In the genomic region with DNA sequence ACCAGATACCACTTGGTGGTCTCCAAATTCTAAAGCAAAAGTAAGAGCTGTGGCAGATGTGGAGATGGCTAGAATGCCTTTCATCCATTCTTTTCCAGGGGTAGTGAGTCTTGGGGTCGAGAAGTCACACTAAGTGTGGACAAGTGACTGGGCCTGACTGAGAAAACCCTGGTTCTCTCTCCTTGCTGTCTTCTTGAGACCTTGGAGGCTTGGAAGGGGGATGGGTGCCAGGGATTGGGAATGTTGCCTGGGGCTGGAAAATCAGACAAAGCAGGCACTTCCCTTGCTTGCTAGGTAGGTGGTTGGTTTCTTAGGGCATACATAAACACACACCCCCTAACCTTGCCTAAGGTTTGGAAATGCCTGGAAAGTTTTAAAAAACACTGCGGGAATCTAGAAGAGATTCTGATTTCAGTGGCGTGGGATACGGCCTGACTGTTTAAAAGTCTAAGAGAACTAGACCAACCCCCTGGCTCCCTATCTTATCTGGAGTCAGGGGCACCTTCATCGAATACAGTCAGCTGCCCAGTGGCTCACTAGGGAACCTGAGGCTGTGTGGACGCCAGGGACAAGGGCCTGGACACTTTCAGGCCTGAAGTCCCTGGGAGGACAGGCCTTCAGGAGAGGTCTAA, we compare ENCODE assay signal across 8 mouse cellular contexts. TPM values are rescaled to one million over a fixed set of nuclear protein-coding genes. Genes with fewer than 3 reads are reported as not detected.
DNase-seq lines count a peak whose midpoint lies in the region; ATAC-seq and TF ChIP-seq lines count a peak whose summit lies in the region.

No protein-coding gene starts in this region.

- peak overlapping the region; percentile 47 for H3K4me3 ChIP-seq in heart, embryonic 11.5 days (ENCODE audit: low read depth, low read length)
- no peak overlapping the region for H3K4me3 ChIP-seq in cortical plate, adult 2 months (ENCODE audit: insufficient read depth, low read length)
- H3K4me3 ChIP-seq in hindbrain, embryonic 15.5 days: peak overlapping the region; percentile 25
- H3K4me3 ChIP-seq in midbrain, embryonic 10.5 days: peak overlapping the region; percentile 57

- 13% methylated on average over 6 of the region's 6 CpGs for WGBS in heart, embryonic 11.5 days (ENCODE audit: insufficient replicate concordance)
- WGBS in hindbrain, embryonic 15.5 days: 49% methylated on average over 6 of the region's 6 CpGs
- 39% methylated on average over 6 of the region's 6 CpGs for WGBS in midbrain, embryonic 10.5 days

- H3K9me3 ChIP-seq in heart, embryonic 11.5 days (replicated peaks; ENCODE audit: control insufficient read depth, low read length): no peaks in the 10 kb centered on the region
- no peaks in the 10 kb centered on the region for H3K9me3 ChIP-seq in hindbrain, embryonic 15.5 days
- no peaks in the 10 kb centered on the region for H3K9me3 ChIP-seq in midbrain, embryonic 10.5 days (replicated peaks)

- H3K27ac ChIP-seq in heart, embryonic 11.5 days (ENCODE audit: low read depth, low read length): peak overlapping the region; percentile 87
- H3K27ac ChIP-seq in cortical plate, adult 2 months (ENCODE audit: insufficient read depth, low read length): peak overlapping the region; percentile 36
- peak overlapping the region; percentile 63; the same call in 1 of the 2 replicates for H3K27ac ChIP-seq in hindbrain, embryonic 15.5 days (replicated peaks)
- H3K27ac ChIP-seq in midbrain, embryonic 10.5 days (replicated peaks): peak overlapping the region; percentile 84

- peak overlapping the region; percentile 39 for H3K9ac ChIP-seq in heart, embryonic 11.5 days (ENCODE audit: low read depth, low read length)
- H3K9ac ChIP-seq in hindbrain, embryonic 15.5 days: peak overlapping the region; percentile 14; the same call in 1 of the 2 replicates

- H3K4me2 ChIP-seq in heart, embryonic 11.5 days: peak overlapping the region; percentile 73
- peak overlapping the region; percentile 48 for H3K4me2 ChIP-seq in hindbrain, embryonic 15.5 days

- intact Hi-C loops in heart, postnatal 25 days (cut with DNase I): no loop called here

- no peaks in the 10 kb centered on the region for H3K27me3 ChIP-seq in heart, embryonic 11.5 days (ENCODE audit: control insufficient read depth, insufficient read depth, low read length)
- H3K27me3 ChIP-seq in hindbrain, embryonic 15.5 days: no peaks in the 10 kb centered on the region
- no peaks in the 10 kb centered on the region for H3K27me3 ChIP-seq in midbrain, embryonic 10.5 days (ENCODE audit: low read depth, poor library complexity, severe bottlenecking)

- ATAC-seq in heart, embryonic 11.5 days (replicated peaks; ENCODE audit: insufficient number of reproducible peaks, low FRiP score, low TSS enrichment): peak; percentile 19
- no peak for ATAC-seq in hindbrain, embryonic 15.5 days (ENCODE audit: low FRiP score, low read depth)

- H3K4me1 ChIP-seq in heart, embryonic 11.5 days (ENCODE audit: control insufficient read depth, insufficient read depth, low read length): peaks cover 39% of the 10 kb centered on the region
- H3K4me1 ChIP-seq in cortical plate, adult 2 months (ENCODE audit: control insufficient read depth, insufficient read depth, low read length): peaks cover 20% of the 10 kb centered on the region
- peaks cover 41% of the 10 kb centered on the region for H3K4me1 ChIP-seq in hindbrain, embryonic 15.5 days (replicated peaks)
- peaks cover 54% of the 10 kb centered on the region for H3K4me1 ChIP-seq in midbrain, embryonic 10.5 days

- no peak for DNase-seq in heart, postnatal 25 days (ENCODE audit: low spot score)
- no peak for DNase-seq in midbrain, embryonic 10.5 days (ENCODE audit: low spot score)
- no peak for DNase-seq in testis, postnatal 14 days (ENCODE audit: low spot score)
- DNase-seq in frontal cortex, postnatal 14 days (ENCODE audit: low spot score in 2 of 2): no peak
- DNase-seq in retina, postnatal 1 day: no peak

- peaks cover 5% of the 10 kb centered on the region; the same call in 1 of the 2 replicates for H3K36me3 ChIP-seq in heart, embryonic 11.5 days (ENCODE audit: control insufficient read depth, insufficient read depth, low read length)
- H3K36me3 ChIP-seq in hindbrain, embryonic 15.5 days: 0 out of 2 replicates have a peak, but pooled peaks cover 2% of the 10 kb centered on the region
- H3K36me3 ChIP-seq in midbrain, embryonic 10.5 days: no peaks in the 10 kb centered on the region

- no peak for TF ChIP-seq CTCF in cortical plate, adult 2 months (IDR thresholded peaks at IDR 0.05; ENCODE audit: extremely low read depth, insufficient read depth, low read length)

- no peak for TF ChIP-seq POLR2A in cortical plate, adult 2 months (IDR thresholded peaks at IDR 0.05; ENCODE audit: extremely low read depth, insufficient read depth, low read length)

RNA-seq across cellular contexts. Expression of a gene that starts 3.8 kb away (rescaled TPM):
- polyA plus RNA-seq in heart, embryonic 11.5 days (2014; fragmentation: Nextera tagmentation; extraction: Ambion mirVana): 69.9 and 76.8 TPM in 2 replicates
- total RNA-seq in heart, postnatal 25 days (2021): 10 to 100 TPM; 18.0 to 19.6 TPM
- 80.7 and 83.9 TPM in 2 replicates for polyA plus RNA-seq in cortical plate, adult 2 months (2012; rRNA removed)
- 78.5 and 79.3 TPM in 2 replicates for polyA plus RNA-seq in hindbrain, embryonic 15.5 days (2015; fragmentation: Nextera tagmentation; extraction: Ambion mirVana)
- polyA plus RNA-seq in midbrain, embryonic 10.5 days (2016; fragmentation: Nextera tagmentation; extraction: Ambion mirVana): 87.3 and 96.3 TPM in 2 replicates

RNA-seq across cellular contexts. Expression of a gene that starts 4.7 kb away (rescaled TPM):
- polyA plus RNA-seq in heart, embryonic 11.5 days (2014; fragmentation: Nextera tagmentation; extraction: Ambion mirVana): 63.1 and 65.1 TPM in 2 replicates
- total RNA-seq in heart, postnatal 25 days (2021): 10 to 100 TPM; 52.1 to 52.9 TPM
- 269 and 276 TPM in 2 replicates for polyA plus RNA-seq in cortical plate, adult 2 months (2012; rRNA removed)
- 48.0 and 53.9 TPM in 2 replicates for polyA plus RNA-seq in hindbrain, embryonic 15.5 days (2015; fragmentation: Nextera tagmentation; extraction: Ambion mirVana)
- 19.1 and 21.4 TPM in 2 replicates for polyA plus RNA-seq in midbrain, embryonic 10.5 days (2016; fragmentation: Nextera tagmentation; extraction: Ambion mirVana)

RNA-seq across cellular contexts. Expression of a gene that starts 14.3 kb away (rescaled TPM):
- polyA plus RNA-seq in heart, embryonic 11.5 days (2014; fragmentation: Nextera tagmentation; extraction: Ambion mirVana): 42.6 and 42.7 TPM in 2 replicates
- 10 to 100 TPM; 11.6 to 17.2 TPM for total RNA-seq in heart, postnatal 25 days (2021)
- 697 and 730 TPM in 2 replicates for polyA plus RNA-seq in cortical plate, adult 2 months (2012; rRNA removed)
- polyA plus RNA-seq in hindbrain, embryonic 15.5 days (2015; fragmentation: Nextera tagmentation; extraction: Ambion mirVana): 258 and 281 TPM in 2 replicates
- polyA plus RNA-seq in midbrain, embryonic 10.5 days (2016; fragmentation: Nextera tagmentation; extraction: Ambion mirVana): 52.4 and 67.6 TPM in 2 replicates

RNA-seq across cellular contexts. Expression of a gene that starts 28.8 kb away (rescaled TPM):
- not detected in 2 replicates for polyA plus RNA-seq in heart, embryonic 11.5 days (2014; fragmentation: Nextera tagmentation; extraction: Ambion mirVana)
- not detected for total RNA-seq in heart, postnatal 25 days (2021)
- polyA plus RNA-seq in cortical plate, adult 2 months (2012; rRNA removed): 0.34 and 0.46 TPM in 2 replicates
- polyA plus RNA-seq in hindbrain, embryonic 15.5 days (2015; fragmentation: Nextera tagmentation; extraction: Ambion mirVana): 0.86 and 1.1 TPM in 2 replicates
- polyA plus RNA-seq in midbrain, embryonic 10.5 days (2016; fragmentation: Nextera tagmentation; extraction: Ambion mirVana): 0.28 and 0.63 TPM in 2 replicates

RNA-seq across cellular contexts. Expression of a gene that starts 36.8 kb away (rescaled TPM):
- 120 and 126 TPM in 2 replicates for polyA plus RNA-seq in heart, embryonic 11.5 days (2014; fragmentation: Nextera tagmentation; extraction: Ambion mirVana)
- 10 to 100 TPM; 74.8 to 79.9 TPM for total RNA-seq in heart, postnatal 25 days (2021)
- polyA plus RNA-seq in cortical plate, adult 2 months (2012; rRNA removed): 205 TPM in 2 replicates
- 298 and 299 TPM in 2 replicates for polyA plus RNA-seq in hindbrain, embryonic 15.5 days (2015; fragmentation: Nextera tagmentation; extraction: Ambion mirVana)
- polyA plus RNA-seq in midbrain, embryonic 10.5 days (2016; fragmentation: Nextera tagmentation; extraction: Ambion mirVana): 150 and 167 TPM in 2 replicates

Comparison
In these comparisons a context has a peak if more than half of its experiments do, and no peak if none do; other contexts are left out.
1. H3K27ac ChIP-seq: peak in every context shown above with its lines; median percentile 87 in heart, embryonic 11.5 days; 84 in midbrain, embryonic 10.5 days; 63 in hindbrain, embryonic 15.5 days; 36 in cortical plate, adult 2 months.